Mouse (Mus musculus) gastrocnemius, adult 18-20 months (tissue): Measurements from ENCODE around the gene Haus4. TPM values are rescaled to one million over a fixed set of nuclear protein-coding genes. Genes with fewer than 3 reads are reported as not detected.
A peak's percentile ranks its signal among the peaks of the same experiment; 100 is the strongest.

Experiments used
- DNase-seq: peaks from one replicate; pipeline ENCODE4 v3.0.0; 2021; ENCODE audit warnings: low spot score
- long read RNA-seq, 2 experiments: library from polyadenylated mRNA; stranded (forward); transcript quantifications; one replicate each; pipeline ENCODE4 v2.0.0; 2021
- total RNA-seq, 2 experiments: library from RNA; stranded (reverse); gene quantifications; 2 replicates each; pipeline ENCODE4 v1.2.3; 2021

The Haus4 gene
- total RNA-seq, result 1 to 10 TPM; 2.5 to 3.0 TPM
- long read RNA-seq, experiment 1, transcript Haus4-201 (10 exons, 1,587 nt), result major isoform, 6 of 6 reads
- long read RNA-seq, experiment 1, partial matches to known transcripts, result 0 of 6 reads
- long read RNA-seq, experiment 1, other reads (novel, unspliced or antisense), result 0 of 6 reads
- long read RNA-seq, experiment 2, partial matches to known transcripts, result 0 of 3 reads
- long read RNA-seq, experiment 2, other reads (novel, unspliced or antisense), result 1 of 3 reads

DNA sequence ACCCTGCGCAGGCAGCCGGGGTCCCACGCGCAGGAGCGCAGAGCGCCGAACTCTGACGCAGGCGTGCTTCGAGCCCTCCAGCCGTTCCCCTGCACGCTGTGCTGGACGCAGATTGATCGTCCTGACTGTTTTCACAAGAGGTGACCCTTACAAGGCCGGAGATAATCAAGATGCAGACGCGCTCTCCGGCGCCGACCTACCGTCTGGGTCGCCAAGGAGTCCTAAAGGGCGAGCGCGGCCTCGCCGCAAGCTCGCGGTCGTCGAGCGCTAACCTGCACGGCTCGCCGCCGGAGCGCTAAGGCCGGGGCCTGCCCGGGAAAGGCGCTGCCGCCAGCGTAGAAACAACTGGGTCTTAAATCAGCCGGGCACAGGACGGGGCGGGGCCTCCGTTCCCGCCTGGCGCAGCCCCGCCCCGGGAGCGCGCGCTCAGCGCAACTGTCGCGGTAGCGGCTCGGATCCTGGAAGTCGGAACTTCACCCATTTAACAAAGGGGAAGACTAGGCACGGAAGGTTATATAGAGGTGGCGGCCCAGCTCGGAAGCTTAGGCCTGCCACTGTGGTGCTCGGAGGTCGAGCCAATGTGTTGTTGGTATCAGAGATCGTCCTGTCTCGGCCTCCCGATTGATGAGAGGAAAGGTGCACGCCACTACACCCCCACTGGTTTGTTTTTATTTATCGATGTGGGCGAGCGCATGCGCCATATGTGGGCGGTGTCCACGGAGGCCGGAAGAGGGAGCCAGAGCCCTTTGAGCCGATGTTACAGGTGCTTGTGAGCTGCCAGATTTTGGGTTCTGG, at the start of gene Haus4:
TSS of gene Haus4 (minus strand) at position 642 of the 795 bp plus-strand sequence.
- DNase-seq, result peak; percentile 72

DNA sequence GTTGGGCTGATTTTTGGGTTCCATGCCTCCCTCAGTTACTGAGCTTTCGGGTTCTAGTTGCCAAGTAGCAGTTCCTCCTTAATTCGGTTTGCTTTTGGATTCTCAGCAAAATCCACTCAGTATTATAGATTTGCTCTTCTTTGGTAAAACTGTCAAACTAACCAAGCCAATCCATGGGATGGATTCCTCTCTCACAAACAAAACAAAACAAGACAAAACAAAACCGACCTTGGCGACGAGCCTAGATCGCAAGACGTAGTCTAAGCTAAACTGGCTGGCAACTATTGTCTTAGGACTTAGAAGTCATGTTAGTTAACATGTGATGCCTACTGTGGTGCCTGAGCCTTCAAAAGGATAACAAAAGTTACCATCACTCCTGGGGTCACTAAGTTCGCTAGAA, 49.3 kb upstream of the Haus4 start:
- DNase-seq, result no peak

DNA sequence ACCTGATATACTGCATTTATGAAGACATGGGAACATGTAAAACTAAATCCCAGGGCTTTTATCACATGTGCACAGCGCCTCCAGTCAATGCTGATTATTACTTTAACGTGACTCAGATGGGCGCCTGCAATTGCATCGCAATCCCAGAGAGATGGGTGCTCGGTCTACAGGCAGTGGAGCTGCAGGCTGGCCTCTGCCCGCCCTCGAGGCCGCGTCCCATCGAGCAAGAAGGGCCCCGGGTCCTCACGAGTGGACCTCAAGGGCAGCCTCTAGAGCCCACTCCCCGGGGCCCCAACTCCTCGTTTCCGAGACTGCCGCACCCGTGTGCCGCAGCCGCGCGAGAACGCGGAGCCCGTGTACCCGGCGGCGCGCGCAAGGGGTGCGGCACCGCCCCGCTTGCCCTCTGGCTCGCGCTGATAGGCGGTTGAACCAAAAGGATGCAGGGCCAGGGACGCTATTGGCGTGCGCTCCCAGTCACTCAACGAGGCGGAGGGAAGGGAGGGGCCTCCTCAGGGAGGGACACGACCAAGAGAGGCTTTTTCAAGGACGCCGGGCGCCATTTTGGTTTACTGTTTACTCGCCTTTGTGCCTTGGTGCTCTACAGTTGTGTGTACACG, 48.7 kb upstream of the Haus4 start:
- peak; percentile 96 for DNase-seq

DNA sequence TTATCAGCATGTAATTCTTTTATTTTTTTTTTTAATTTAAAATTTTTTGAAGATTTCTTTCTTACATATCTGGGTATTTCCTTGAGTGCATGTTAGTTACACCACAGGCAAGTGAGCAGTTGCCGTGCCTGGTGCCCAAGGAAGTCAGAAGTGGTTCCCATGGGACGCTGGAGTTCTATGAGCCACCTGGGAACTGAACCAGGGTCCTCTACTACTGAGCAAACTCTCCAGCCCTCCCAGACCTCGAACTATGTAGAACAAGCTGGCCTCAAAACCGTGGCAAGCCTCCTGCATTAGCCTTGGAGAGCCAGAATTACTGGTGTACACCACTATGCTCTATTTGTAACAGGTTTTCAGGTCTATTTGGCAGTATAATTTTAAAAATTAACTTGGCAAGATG, 48.2 kb upstream of the Haus4 start:
- no peak for DNase-seq

DNA sequence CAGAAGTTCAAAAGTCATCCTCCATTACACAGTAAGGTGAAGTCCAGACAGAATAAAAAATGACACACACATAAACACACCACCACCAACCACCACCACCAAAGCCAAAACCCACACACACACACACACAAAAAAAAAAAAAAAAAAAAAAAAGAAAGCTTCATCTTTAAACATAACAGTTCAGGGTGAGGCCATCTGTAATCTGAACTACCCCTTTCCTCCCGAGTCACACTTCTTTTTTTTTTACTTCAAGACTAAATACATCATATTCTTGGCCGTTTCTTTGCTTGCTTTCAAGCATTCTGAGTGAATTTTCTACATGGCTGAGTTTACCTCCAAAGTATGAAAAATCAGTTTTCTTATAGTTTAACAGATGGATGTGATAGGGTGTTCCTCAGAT, 47.2 kb upstream of the Haus4 start:
- no peak for DNase-seq

DNA sequence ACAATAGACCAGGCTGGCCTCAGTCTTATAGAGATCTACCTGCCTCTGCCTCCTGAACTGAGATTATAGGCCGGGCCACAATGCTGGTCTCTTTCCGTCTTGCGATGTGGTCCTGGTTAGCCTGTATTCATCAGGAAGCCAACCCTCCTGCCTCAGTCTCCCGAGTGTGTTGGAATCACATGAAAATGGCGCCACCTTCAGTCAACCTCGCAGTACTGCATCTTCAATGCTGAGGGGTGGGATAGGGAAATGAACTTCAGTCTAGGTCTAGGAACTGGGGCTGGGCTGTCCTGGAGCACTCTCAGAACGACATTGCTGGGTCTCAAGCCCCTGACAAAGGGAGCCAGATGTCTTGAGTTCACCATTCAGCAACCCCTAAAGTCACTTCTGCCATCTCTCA, 42.7 kb upstream of the Haus4 start:
- DNase-seq, result no peak

DNA sequence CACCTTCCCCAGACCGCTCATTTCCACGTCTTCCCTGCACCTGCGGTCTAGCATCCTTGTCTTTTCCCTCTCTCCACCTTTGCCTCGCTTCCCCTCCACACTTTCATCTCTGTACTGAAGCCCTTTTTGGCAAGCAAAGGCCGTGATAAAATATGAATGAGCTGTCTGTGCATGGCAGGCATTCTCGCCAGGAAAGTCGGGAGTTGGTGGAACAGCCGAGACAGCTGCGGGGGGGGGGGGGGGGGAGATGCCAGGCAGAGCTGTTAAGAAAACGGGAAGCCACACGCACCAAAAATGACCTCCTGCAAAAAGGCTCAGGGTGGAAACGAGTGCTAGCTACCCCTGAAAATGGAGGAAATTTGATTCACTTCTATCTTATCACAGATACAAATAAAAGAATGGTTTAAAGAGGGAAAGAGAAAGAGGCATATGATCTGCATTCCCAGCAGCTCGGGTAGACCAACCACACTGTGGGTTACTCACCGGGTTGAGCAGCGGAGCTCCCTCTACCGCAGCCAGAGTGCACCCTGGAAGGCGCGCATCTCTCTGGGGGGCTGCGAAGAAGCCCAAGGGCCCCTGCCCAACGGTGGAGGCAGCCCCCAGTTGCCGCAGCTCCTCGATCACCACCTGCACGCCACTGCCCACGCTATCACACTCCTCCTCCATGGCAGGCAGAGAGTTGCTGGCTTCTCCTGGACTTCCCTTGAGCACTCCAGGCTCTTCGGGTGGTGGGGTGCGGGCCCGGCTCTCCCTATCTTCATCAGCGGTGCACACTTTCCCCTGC, 40.4 kb upstream of the Haus4 start:
- no peak for DNase-seq

DNA sequence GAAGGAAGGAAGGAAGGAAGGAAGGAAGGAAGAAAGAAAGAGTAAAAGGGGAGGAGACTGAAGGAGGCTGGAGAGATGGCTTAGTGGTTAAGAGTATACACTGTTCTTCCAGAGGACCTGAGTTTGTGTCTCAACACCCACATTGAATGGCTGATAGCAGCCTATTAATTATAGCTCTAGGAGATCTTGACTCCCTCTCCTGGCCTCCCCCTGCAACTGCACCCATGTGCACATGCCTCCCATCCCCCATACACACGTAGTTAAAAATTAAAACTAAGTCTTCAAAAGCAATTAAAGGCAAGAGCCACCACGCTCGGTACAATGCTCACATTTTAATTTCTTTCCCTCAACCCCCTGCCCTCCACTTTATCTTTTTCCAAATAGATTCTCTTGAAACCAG, 39.6 kb upstream of the Haus4 start:
- DNase-seq, result no peak

DNA sequence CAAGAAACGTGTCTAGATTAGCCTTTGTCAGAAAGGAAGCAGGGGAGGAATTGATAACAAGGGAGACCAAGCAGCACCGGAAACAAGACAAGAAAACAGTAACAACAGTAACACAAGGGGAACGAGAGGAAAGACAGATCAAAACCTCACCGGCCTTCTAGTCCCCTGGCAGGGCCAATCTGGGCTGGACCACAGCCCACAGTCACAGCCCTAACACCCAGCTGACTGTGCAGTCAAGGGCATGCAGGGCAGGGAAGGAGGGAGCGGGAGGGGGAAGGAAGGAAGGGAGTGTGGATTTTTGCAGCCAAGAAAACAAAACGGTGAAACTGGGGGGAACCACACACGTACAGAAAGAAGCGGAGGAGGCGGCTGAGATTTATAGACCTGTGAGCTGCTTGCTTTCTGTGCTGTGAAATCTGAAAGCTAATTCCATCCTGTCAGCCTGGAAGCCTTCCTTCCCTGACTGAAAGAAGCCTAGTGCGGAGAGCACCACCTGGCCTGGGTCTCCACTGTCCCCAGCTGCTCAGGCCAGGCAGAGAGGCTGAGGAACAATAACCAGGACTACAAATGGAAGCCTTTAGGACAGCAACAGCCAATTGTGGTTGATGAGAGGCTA, 38.0 kb upstream of the Haus4 start:
- no peak for DNase-seq

DNA sequence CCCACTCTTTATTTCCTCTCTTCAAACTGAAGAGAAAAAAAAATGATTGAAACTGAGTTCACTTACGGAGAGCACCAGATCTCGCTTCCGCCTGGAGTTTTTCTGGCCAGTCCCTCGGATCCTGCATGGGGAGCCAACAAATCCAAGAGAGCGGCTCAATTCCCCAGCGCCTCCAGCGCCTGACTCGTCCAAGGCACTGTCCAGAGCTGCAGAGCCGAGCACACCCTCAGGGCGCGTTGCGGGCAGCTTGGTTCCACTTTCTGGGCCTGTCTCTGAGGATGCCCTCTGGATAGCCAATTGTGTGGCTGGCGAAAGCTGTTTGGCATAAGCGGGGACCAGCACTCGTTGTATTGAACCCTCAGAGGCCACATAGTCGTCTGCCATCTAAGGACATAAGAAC, 36.6 kb upstream of the Haus4 start:
- no peak for DNase-seq

DNA sequence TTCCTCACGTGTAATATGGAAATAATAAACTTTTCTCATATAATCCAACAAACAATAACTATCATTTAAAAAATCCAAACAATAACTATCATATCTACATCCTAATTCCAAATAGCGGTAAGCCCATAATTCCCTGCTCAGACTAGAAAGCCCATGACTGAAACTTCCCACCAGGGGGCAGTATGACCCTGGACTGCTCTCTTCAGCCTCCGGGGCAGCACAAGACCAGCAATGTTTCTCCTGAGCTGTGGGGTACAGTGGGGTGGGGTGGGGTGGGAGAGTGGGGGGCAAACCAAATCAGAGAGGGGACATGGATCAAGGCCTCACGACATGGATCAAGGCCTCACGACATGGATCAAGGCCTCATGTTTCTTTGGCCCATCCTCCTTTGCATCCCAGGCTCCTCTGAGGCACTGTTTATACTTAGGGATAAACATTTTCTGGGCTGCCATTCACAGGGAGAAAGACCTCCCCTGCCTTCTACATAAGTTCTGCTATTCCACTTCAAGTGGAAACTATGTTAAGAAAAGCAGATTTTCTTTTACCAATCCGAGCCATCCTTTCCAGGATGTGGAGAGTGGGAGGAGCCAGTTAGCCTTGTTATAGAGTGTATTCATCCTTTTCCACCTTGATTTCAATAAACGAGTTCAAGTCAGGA, 29.4 kb upstream of the Haus4 start:
- DNase-seq, result peak; percentile 71

DNA sequence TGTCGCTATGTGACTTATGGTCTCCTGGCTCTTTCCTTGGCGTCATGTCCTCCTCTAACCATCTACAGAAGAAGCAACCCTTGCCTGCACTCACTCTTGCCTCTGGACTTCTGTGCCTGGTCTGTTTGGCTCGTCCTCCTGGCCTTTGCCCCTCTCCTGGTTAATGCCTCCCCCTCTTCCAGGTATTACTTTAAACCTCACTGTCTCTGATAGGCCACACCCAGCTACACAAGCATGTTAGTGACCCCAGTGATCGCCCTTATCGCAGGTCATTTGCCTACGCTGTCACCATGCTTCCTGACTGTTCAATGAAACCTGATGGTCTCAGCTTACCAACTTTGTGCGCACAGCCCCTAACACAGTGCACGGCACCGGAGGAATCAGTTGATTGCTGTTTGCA, 28.1 kb upstream of the Haus4 start:
- no peak for DNase-seq

DNA sequence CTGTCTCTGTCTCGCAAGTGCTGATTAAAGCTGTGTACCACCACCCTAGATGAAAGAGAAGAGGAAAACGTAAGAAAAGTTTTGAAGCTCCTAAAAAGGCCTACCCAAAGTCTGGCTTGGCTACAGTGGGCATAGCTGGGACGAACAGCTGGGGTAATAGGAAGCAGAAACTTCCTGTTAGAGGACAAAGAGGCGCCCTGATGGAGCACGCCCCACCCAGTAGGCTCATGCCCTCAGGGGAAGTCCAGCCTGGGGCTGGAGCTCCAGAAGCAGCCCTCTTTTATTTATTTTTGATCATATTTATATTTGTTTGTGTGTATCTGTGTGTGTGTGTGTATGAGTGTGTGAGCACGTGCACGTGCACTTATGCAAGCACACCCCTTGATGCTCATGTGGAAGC, 25.2 kb upstream of the Haus4 start:
- no peak for DNase-seq

DNA sequence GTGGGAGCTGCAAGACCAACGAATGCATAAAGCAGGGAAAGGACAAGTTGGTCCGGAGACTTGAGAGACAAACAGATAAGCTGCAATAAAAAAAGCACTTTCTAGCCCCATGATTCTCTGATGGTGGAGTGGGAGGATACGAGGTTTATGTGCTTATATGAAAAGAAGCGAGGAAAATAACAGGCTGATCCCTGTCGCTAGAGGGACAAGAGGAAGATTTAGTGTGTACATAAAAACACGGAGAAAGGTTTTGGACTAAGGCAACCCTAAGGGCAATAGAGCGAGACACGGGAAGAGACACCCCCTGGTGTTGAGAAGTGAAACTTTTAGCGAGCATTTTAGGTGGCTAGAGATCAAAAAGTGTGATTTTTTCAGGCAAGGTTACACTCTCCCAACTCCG, 23.6 kb upstream of the Haus4 start:
- DNase-seq, result peak; percentile 51

DNA sequence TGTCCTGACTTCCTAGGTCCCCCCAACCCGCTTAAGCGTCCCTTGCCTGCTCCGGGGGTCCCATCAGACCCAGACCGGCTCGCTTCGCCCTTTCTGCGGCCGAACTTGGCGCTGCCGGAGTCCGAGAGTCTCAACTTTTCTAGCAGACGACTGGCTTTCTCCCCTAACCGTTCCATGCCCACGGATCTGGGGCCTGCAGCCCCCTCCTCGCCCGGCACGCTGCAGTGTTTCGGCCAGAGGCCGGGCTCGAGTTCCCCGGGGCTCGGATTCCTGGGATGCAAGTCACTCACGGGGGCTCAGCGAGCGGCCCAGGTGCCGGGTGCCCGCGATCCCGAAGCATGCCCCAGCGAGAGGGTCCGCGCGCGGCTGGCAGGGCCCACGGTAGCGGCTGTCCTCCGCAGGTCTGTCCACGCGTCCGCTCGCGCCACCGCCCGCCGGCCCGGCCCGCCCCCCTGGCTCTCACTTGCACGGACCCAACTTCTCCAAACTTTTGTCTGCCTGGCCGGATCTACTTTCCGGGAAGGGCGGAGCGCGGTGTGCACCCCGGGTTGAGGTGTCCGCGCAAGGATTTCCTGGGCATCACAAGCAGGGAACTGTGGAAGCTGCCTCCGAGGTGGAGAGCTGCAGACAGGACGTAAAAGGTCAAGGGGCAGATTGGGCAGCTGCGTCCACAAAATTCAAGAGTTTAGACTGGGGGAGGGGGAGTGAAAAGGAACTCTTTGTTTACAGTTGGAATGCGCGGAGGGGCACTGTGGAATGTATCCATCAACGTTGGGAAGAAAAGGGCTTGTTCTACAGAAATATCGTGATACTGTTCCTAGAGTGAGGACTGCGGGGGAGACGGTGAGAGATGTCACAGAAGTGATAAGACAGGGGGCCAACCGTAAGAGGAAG, 22.9 kb upstream of the Haus4 start, which contains the start of gene Ajuba:
TSS of gene Ajuba (minus strand) at position 470 of the 894 bp plus-strand sequence.
- DNase-seq, result peak; percentile 85

DNA sequence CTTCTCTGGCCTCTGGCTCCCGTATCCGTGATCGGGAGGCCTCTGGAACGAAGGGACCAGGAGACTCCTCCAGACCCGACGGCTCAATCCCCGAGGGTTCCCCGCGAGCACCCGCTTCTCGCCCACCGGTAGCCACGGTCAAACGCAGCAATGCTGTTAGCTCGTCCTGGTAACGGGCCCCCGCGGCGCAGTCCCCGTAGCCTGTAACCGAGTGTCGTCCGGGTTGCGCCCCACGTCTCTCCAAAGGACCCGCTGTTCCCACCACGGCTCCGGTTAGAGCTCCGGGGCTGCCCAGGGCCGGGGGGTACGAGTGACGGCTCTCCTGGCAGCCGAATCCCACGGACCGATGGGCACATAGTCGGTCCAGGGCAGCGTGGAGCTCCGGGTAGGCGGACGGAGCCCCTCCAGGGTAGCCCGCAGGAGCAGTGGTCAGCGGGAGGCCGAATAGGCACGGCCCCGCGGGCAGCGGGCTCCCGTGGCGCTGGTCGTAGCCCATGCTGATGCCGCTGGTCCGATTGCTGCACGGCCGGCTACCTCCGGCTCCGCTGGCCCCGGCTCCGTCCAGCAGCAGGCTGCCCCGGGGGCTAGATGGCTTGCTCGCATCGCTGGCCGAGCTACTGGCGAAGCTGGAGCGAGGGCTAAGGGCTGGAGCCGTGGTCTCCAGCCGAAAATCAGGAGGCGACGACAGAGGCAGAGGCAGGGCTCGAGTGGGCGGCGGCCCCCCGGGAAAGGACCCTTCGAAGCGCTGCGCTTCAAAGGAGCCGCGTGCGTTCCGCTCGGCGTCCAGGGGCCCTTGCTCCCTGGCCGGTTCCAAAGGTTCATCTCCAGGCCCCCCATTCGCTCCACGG, 22.0 kb upstream of the Haus4 start:
- no peak for DNase-seq

DNA sequence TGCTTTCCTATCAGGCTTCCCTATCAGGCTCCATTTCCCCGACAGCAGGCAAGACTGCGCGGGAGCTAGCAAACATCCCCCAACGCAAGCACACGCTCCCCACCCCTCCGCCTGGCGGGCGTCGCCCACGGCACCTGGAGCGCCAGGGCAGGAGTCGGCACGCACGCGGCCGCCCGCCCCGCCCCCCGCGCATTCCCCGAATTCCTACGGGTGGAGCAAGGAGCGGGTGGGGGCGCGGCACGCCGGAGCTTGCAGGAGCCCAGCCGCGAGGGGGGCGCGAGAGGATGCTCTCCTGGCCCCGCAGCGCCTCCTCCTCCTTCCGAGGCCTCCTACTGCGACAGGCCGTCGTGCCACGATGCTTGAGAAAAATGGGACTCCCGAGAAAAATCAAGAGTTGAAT, 21.2 kb upstream of the Haus4 start:
- no peak for DNase-seq

DNA sequence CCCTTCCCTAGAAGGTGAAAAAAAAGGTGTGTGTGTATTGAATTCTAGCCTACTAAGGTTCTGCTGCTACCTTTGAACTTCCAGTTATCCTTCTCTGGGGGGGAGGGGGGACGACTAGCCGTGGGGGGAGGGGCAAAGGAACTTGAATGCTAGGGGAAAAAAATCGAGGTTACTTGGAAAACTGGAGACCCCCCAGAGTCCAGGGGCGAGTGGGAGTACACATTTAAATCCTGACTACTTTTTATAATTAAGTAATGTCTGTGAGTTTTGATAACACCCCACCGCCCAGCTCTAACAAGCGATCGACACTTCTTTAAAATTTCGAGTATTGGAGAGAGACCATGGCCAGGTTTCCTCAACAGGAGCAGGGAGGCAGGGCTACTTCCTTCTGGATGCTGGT, 20.6 kb upstream of the Haus4 start:
- DNase-seq, result no peak

DNA sequence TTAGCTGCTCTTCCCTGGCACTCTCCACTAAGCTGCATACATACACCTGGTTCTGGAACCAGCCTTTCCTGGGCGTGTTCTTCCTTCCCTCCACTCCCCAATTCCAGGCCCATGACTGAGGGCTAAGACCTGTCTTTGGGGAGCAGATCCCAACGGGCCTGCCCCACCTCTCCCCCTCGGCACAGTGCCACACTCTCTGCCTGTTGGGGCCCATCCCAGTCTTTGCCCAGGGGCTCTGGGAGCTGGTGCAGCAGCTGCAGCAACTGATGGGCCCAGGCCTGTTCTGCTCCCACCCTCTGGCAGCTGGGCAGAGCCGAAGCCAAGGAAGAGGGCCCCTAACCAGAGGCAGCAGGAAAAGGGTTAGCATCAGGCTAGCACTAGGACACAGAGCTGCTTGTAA, 19.8 kb upstream of the Haus4 start:
- no peak for DNase-seq
